Comparison of ENCODE assay signal across 13 mouse cellular contexts in genomic region chr17:25502599-25502998, GRCm38 (mm10). TPM values are rescaled to one million over a fixed set of nuclear protein-coding genes. Genes with fewer than 3 reads are reported as not detected.
"Had no signal": no experiment of that assay in that cellular context is flagged by ENCODE, and none has a peak within 500 bp of the region (broad histone marks: within the 10 kb centered on the region; RNA-seq: fewer than 3 reads in every experiment).

No protein-coding gene starts in this region.

- ATAC-seq: liver, postnatal 0 days; midbrain, embryonic 16.5 days had no signal

- DNase-seq: liver, postnatal 0 days; lung, embryonic 14.5 days; lung, postnatal 10 days; lung, postnatal 4 days; midbrain, embryonic 14.5 days; right cerebral cortex, postnatal 14 days; thymus, adult 2 months; thymus, postnatal 25 days; thymus, postnatal 4 days had no signal

RNA-seq across cellular contexts. Expression of gene Sstr5, which starts 5.5 kb away (rescaled TPM):
- total RNA-seq: megakaryocyte, adult 5-6 weeks; megakaryocyte-erythroid progenitor cell, adult 5-6 weeks; neutrophil, adult 5-6 weeks had no signal

RNA-seq across cellular contexts. Expression of gene Tekt4, which starts 48.2 kb away (rescaled TPM):
- total RNA-seq: megakaryocyte, adult 5-6 weeks; megakaryocyte-erythroid progenitor cell, adult 5-6 weeks; neutrophil, adult 5-6 weeks had no signal
